Mouse (Mus musculus) midbrain, postnatal 0 days (tissue): Measurements from ENCODE around the gene Trem1. TPM values are rescaled to one million over a fixed set of nuclear protein-coding genes. Genes with fewer than 3 reads are reported as not detected.

ENCODE experiments used
- ATAC-seq: fragments of 200-750 bp; cut with Nextera tagmentation; 2 replicates; pipeline ENCODE4 v1.8.0; 2017; ENCODE audit warnings: moderate number of reproducible peaks, mild to moderate bottlenecking, moderate TSS enrichment, moderate library complexity; ENCODE audit not compliant: low FRiP score
- DNase-seq: peaks from one replicate; pipeline ENCODE4 v3.0.0-alpha.2; 2015; ENCODE audit warnings: low spot score
- H3K27ac ChIP-seq: fragments of 300-500 bp; sonication (generic); 2 replicates; pipeline ENCODE4 v1.5.1; 2014; ENCODE audit warnings: low read depth, mild to moderate bottlenecking, low read length, mixed read lengths
- H3K27me3 ChIP-seq: fragments of 300-500 bp; sonication (generic); 2 replicates; pipeline ENCODE4 v1.6.1; 2014; ENCODE audit warnings: low read length, control low read depth, mixed read lengths; ENCODE audit not compliant: insufficient read depth
- H3K36me3 ChIP-seq: fragments of 300-500 bp; sonication (generic); 2 replicates; pipeline ENCODE4 v1.6.1; 2014; ENCODE audit warnings: low read length, control low read depth, mixed read lengths; ENCODE audit not compliant: insufficient read depth
- H3K4me1 ChIP-seq: fragments of 300-500 bp; sonication (generic); 2 replicates; pipeline ENCODE4 v1.6.1; 2014; ENCODE audit warnings: mild to moderate bottlenecking, control low read depth, antibody characterized with exemption, low read length, mixed read lengths; ENCODE audit not compliant: insufficient read depth
- H3K4me2 ChIP-seq: fragments of 300-500 bp; sonication (generic); 2 replicates; pipeline ENCODE4 v1.6.1; 2014; ENCODE audit warnings: low read depth, mild to moderate bottlenecking, low read length, mixed read lengths; ENCODE audit not compliant: poor library complexity, severe bottlenecking
- H3K4me3 ChIP-seq: fragments of 300-500 bp; sonication (generic); 2 replicates; pipeline ENCODE4 v1.5.1; 2014; ENCODE audit warnings: low read depth, mild to moderate bottlenecking, low read length, moderate library complexity
- H3K9ac ChIP-seq: fragments of 300-500 bp; sonication (generic); replicated peaks from 2 replicates; pipeline ENCODE4 v1.6.1; 2014; ENCODE audit warnings: mild to moderate bottlenecking, low read length, moderate library complexity, mixed read lengths; ENCODE audit not compliant: poor library complexity, severe bottlenecking
- H3K9me3 ChIP-seq: fragments of 300-500 bp; sonication (generic); 2 replicates; pipeline ENCODE4 v1.6.1; 2016; ENCODE audit warnings: low read length, control low read depth
- CTCF ChIP-seq: IDR thresholded peaks from 2 replicates; pipeline ENCODE4 v1.5.1; 2016; ENCODE audit warnings: antibody characterized with exemption, mild to moderate bottlenecking
- WGBS: fragments of 180-500 bp; shearing (Covaris S2); extraction: QIAGEN DNeasy Blood & Tissue Kit; methylation state at CpG from one replicate; pipeline ENCODE4 v1.1.7; 2014; 5-methylcytosine and 5-hydroxymethylcytosine counted together
- polyA plus RNA-seq: library from polyadenylated mRNA; unstranded; fragments of >200 nt; fragmentation: Nextera tagmentation; extraction: Ambion mirVana; gene quantifications from 2 replicates; pipeline ENCODE4 v1.2.1, GENCODE M21; 2015
- total RNA-seq: library from RNA; depleted of rRNA; stranded (reverse); fragments of >200 nt; gene quantifications from 2 replicates; pipeline ENCODE4 v1.2.3, GENCODE M21; 2014

Gene Trem1
- total and polyA plus RNA-seq, 2 experiments from 2014 or later: not detected

DNA sequence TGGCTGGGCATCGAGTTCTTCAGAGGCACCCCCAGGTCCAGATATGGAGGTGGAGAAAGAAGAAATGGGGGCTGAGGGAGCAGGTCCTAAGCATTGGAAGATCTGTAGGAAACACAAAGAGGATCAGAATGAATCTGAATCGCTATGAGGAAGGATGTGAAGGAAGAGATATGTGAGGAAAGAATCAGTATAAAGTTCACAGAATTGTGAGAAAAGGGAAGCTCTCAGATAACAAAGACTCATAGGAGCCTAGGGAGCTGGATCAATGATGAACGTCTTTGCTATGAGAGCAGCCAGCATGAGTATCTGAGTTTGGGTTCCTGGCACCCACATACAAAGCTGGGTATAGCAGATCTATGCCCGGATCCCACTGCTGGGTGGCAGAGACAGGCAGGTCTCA lies 37.3 kb downstream of the Trem1 start:
- H3K27me3 ChIP-seq: no peaks in the 10 kb centered on the region
- no peaks in the 10 kb centered on the region for H3K9me3 ChIP-seq
- WGBS: 76% methylated on average over 4 of the region's 4 CpGs
- ATAC-seq (no peak), DNase-seq (no peak)
- no peaks in the 10 kb centered on the region; the same call in 1 of the 2 replicates for H3K4me1 ChIP-seq
- no peak overlapping the region for H3K27ac ChIP-seq
- no peak overlapping the region for H3K9ac ChIP-seq
- TF ChIP-seq CTCF: no peak
- no peaks in the 10 kb centered on the region for H3K36me3 ChIP-seq
- no peak overlapping the region for H3K4me3 ChIP-seq
- no peak overlapping the region for H3K4me2 ChIP-seq

- no peak overlapping the region for H3K4me3 ChIP-seq
- H3K4me2 ChIP-seq: no peak overlapping the region
- H3K27me3 ChIP-seq: no peaks in the 10 kb centered on the region
- H3K9me3 ChIP-seq: no peaks in the 10 kb centered on the region
- no peaks in the 10 kb centered on the region; the same call in 1 of the 2 replicates for H3K4me1 ChIP-seq
- H3K9ac ChIP-seq: no peak overlapping the region
- H3K27ac ChIP-seq: no peak overlapping the region
- no peaks in the 10 kb centered on the region for H3K36me3 ChIP-seq
- DNase-seq: no peak
- no peak for TF ChIP-seq CTCF
- no peak for ATAC-seq
- WGBS: 81% methylated on average over 5 of the region's 5 CpGs
These were observed 39.6 kb downstream of the Trem1 start for GRCm38 (mm10) chr17:48272158-48272557.

DNA sequence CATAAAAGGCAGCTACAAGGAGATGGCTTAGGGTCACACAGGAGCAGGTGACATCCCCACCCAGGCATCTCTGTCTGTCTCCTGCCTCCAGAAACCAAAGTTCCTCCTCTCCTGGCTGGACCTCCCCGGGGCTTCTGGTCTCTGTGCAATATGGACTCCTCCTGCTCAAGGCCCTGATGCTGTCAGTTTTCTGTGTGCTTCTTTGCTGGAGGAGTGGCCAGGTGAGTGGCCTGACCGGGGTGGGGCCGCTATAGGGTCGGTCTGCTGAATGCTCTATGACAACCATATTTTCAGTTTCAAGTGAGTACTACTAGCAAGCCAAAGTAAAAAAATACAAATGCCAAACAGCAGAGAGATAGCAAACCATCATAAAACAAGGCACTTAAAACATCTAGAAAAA lies 40.0 kb downstream of the Trem1 start:
- Histone ChIP-seq H3K9me3 (no peaks in the 10 kb centered on the region), H3K27ac (no peak overlapping the region), H3K4me2 (no peak overlapping the region), H3K4me3 (no peak overlapping the region), H3K4me1 (no peaks in the 10 kb centered on the region; the same call in 1 of the 2 replicates), H3K36me3 (no peaks in the 10 kb centered on the region), H3K9ac (no peak overlapping the region), H3K27me3 (no peaks in the 10 kb centered on the region)
- DNase-seq: no peak
- TF ChIP-seq CTCF: no peak
- 89% methylated on average over 4 of the region's 4 CpGs for WGBS
- no peak for ATAC-seq

- DNase-seq: no peak
- Histone ChIP-seq H3K27ac (no peak overlapping the region), H3K4me3 (no peak overlapping the region), H3K4me1 (no peaks in the 10 kb centered on the region; the same call in 1 of the 2 replicates), H3K9me3 (no peaks in the 10 kb centered on the region), H3K36me3 (no peaks in the 10 kb centered on the region), H3K9ac (no peak overlapping the region), H3K27me3 (no peaks in the 10 kb centered on the region), H3K4me2 (no peak overlapping the region)
- TF ChIP-seq CTCF: no peak
- WGBS: 82% methylated on average over 4 of the region's 4 CpGs
- no peak for ATAC-seq
These were observed 41.5 kb downstream of the Trem1 start for GRCm38 (mm10) chr17:48274098-48274497.

GRCm38 (mm10) chr17:48274885-48275284 lies 42.3 kb downstream of the Trem1 start:
- no peaks in the 10 kb centered on the region for H3K27me3 ChIP-seq
- no peaks in the 10 kb centered on the region for H3K36me3 ChIP-seq
- peak; percentile 79 for TF ChIP-seq CTCF
- no peaks in the 10 kb centered on the region; the same call in 1 of the 2 replicates for H3K4me1 ChIP-seq
- no peak overlapping the region for H3K9ac ChIP-seq
- no peak overlapping the region for H3K27ac ChIP-seq
- 34% methylated on average over 6 of the region's 6 CpGs for WGBS
- no peak for ATAC-seq
- peak; percentile 76 for DNase-seq
- H3K4me3 ChIP-seq: no peak overlapping the region
- H3K9me3 ChIP-seq: no peaks in the 10 kb centered on the region
- H3K4me2 ChIP-seq: no peak overlapping the region

DNA sequence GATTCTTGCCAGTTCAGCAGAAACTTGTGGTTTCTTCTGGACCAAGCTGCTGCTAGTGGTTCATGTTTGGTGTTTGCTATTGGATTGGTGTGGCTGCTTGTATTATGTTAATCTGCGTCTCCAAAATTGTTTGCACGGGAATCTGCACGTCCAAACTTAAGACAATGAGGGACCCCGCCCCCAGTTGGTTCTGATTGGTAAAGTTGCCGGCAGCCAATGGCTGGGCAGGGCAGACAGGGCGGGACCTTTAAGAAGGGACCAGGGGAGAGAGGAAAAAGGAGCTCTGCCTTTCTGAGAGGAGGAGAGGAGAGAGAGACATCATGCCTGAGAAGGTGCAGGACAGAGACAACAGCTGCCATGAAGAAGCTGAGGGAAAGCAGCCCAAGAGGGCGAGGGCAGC lies 43.2 kb downstream of the Trem1 start:
- Histone ChIP-seq H3K9me3 (no peaks in the 10 kb centered on the region), H3K27ac (no peak overlapping the region), H3K4me3 (no peak overlapping the region), H3K4me2 (no peak overlapping the region), H3K36me3 (no peaks in the 10 kb centered on the region), H3K27me3 (no peaks in the 10 kb centered on the region), H3K4me1 (no peaks in the 10 kb centered on the region; the same call in 1 of the 2 replicates), H3K9ac (no peak overlapping the region)
- DNase-seq: no peak
- no peak for TF ChIP-seq CTCF
- no peak for ATAC-seq
- WGBS: 63% methylated on average over 7 of the region's 7 CpGs
